Mouse (Mus musculus) lung, adult 2 months (tissue): ENCODE measurements around the gene Gck. TPM values are rescaled to one million over a fixed set of nuclear protein-coding genes. Genes with fewer than 3 reads are reported as not detected.
"Not testable (repeated sequence)": the region's sequence is repeated elsewhere in the genome, so short reads cannot be mapped to it uniquely, and the experiment has no call there.

Experiments used
- DNase-seq: peaks from one replicate; pipeline ENCODE4 v3.0.0; 2022
- H3K4me1 ChIP-seq: fragments of 200-500 bp; 2 replicates; pipeline ENCODE4 v1.6.1; 2011; ENCODE audit warnings: low read length; ENCODE audit not compliant: control insufficient read depth, insufficient read depth
- H3K4me3 ChIP-seq: fragments of 200-500 bp; replicated peaks from 2 replicates; pipeline ENCODE3; 2011; ENCODE audit warnings: low read depth, mild to moderate bottlenecking, control low read depth, low read length; ENCODE audit errors: extremely low read depth
- CTCF ChIP-seq: fragments of 200-500 bp; IDR thresholded peaks from 2 replicates; pipeline ENCODE4 v1.5.1; 2011; ENCODE audit warnings: mild to moderate bottlenecking, low read length, control low read depth; ENCODE audit not compliant: insufficient read depth
- POLR2A ChIP-seq: fragments of 200-500 bp; IDR thresholded peaks from 2 replicates; pipeline ENCODE4 v1.6.1; 2011; ENCODE audit warnings: low read depth, mild to moderate bottlenecking, control low read depth, low read length, borderline replicate concordance; ENCODE audit errors: extremely low read depth
- WGBS: fragments of 180-500 bp; shearing (Covaris S2); methylation state at CpG from one replicate; pipeline ENCODE4 v1.1.7; 2018; 5-methylcytosine and 5-hydroxymethylcytosine counted together
- polyA plus RNA-seq: library from polyadenylated mRNA; depleted of rRNA; stranded (reverse); fragments of >200 nt; gene quantifications from 2 replicates; pipeline ENCODE4 v1.2.3, GENCODE M21; 2012

Gene Gck
- polyA plus RNA-seq, 1 experiment = 1.3 TPM

- Histone ChIP-seq H3K4me1 (0 out of 2 replicates have a peak, but pooled peaks cover 2% of the 10 kb centered on the region), H3K4me3 (no peak overlapping the region)
- DNase-seq = no peak
- TF ChIP-seq POLR2A = no peak
- TF ChIP-seq CTCF = no peak
- 80% methylated on average over 2 of the region's 2 CpGs for WGBS
Measured at GRCm38 (mm10) chr11:5903844-5904243, 46.0 kb downstream of the Gck start.

GRCm38 (mm10) chr11:5902390-5902789 lies 47.5 kb downstream of the Gck start:
- no peak overlapping the region for H3K4me3 ChIP-seq
- 31% methylated on average over 6 of the region's 6 CpGs for WGBS

DNA sequence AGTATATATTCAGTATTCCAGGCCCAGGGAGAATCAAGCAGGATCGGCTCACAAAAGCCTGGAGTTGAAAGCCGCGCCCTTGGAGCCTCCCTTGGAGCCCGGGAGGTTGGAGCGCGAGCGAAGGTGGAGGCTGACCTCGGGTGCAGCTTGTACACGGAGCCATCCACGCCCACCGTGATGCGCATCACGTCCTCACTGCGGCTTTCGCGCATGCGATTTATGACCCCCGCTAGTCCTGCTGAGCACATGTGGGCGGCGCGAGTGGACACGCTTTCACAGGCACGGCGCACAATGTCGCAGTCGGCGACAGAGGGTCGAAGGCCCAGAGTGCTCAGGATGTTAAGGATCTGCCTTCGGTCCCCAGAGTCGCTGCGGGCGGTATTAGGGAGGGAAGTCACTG lies 47.9 kb downstream of the Gck start:
- Histone ChIP-seq H3K4me3 (no peak overlapping the region), H3K4me1 (peaks cover 5% of the 10 kb centered on the region; the same call in 1 of the 2 replicates)
- 15% methylated on average over 32 of the region's 32 CpGs for WGBS
- DNase-seq = no peak
- TF ChIP-seq CTCF = no peak

More at GRCm38 (mm10) chr11:5902390-5902789, 47.5 kb downstream of the Gck start:
- peaks cover 5% of the 10 kb centered on the region; the same call in 1 of the 2 replicates for H3K4me1 ChIP-seq
- no peak for TF ChIP-seq POLR2A
- no peak for TF ChIP-seq CTCF
- DNase-seq = no peak

DNA sequence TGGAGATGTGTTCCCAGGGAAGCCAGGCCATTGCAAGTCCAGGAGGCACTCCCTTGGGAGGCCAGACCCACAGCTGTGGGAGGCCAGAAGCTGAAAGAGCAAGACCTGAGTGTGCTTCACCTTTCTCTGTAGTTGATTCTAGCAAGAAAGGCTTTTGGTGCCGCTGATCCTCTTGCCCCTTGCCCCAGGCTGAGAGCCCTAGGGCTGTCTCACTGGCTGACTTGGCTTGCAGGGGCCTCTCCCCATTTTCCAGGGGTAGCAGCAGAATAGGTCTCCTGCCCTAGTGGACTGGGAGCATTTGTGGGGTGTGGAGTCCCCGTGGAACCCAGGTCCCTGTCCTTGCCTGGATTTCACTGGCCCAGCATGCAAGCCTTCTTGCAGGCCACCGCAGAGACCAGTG lies 48.6 kb downstream of the Gck start:
- WGBS = 55% methylated on average over 3 of the region's 3 CpGs
- peaks cover 5% of the 10 kb centered on the region; the same call in 1 of the 2 replicates for H3K4me1 ChIP-seq
- TF ChIP-seq POLR2A = no peak
- no peak for TF ChIP-seq CTCF
- DNase-seq = no peak
- H3K4me3 ChIP-seq = no peak overlapping the region

GRCm38 (mm10) chr11:5899286-5899685 lies 50.6 kb downstream of the Gck start:
- DNase-seq = no peak
- no peak for TF ChIP-seq CTCF
- TF ChIP-seq POLR2A = no peak
- Histone ChIP-seq H3K4me1 (peaks cover 5% of the 10 kb centered on the region; the same call in 1 of the 2 replicates), H3K4me3 (no peak overlapping the region)
- WGBS = 95% methylated on average over 10 of the region's 10 CpGs

DNA sequence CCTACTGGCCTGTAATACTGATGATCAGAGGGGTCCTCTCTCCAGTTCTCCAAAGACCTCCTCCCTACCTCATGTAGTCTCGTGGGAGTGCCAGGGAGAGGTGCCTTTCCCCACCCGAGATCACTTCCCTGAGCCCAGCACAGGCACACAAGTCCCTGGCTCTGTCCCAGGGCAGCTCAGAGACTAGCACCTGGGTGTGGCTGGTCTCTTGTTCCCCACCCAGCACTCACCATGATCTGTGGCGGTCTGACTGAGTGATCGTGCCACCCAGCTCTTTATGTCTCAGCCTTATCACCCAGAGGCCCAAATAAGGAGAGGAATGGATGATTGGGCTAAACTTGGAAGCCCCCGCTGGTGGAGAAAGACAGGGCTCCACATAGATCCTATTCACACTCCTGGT lies 51.4 kb downstream of the Gck start, which contains the start of gene Myl7:
Myl7 (minus strand) TSS at position 252 of the 400 bp plus-strand sequence.
- peaks cover 5% of the 10 kb centered on the region; the same call in 1 of the 2 replicates for H3K4me1 ChIP-seq
- whole genome bisulfite sequencing = 47% methylated on average over 5 of the region's 5 CpGs
- no peak within 1 kb of the TSS for H3K4me3 ChIP-seq
- no peak for TF ChIP-seq CTCF
- DNase-seq = no peak

DNA sequence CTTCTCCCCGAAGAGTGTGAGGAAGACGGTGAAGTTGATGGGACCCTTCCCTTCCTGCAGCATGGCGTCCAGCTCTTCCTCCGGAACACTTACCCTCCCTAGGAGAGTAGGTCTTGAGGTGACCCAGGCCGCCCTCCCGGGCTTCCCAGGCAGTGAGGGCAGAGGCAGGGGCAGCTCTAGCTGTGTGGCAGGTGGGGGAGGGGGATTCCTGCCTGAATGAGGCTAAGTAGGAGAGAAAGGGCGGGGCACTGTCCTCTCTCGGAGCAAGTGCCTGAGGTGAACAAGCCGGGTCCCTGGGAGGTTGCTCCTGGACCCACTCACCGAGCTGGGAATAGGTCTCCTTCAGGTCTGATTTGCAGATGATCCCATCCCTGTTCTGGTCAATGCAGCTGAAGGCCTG lies 52.0 kb downstream of the Gck start:
- WGBS = 29% methylated on average over 10 of the region's 10 CpGs

DNA sequence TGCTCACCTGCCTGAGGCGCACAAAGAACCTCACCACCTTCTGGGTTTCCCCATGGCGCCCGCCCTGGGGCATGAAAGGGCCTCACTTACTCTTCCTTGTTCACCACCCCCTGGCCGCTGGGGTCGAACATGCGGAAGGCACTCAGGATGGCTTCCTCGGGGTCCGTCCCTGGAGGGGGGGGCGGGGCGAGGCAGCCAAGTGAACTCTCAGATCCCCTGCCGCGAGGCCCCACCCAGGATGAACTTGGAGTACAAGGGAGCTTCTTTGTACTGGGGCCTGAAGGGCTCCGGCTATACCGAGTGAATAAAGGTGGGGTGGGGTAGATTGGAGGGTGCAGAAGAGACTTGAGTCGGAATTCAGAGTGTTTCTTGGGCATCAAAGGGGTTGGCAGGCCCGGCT lies 52.7 kb downstream of the Gck start:
- TF ChIP-seq POLR2A (no peak), CTCF (no peak)
- DNase-seq = no peak
- 24% methylated on average over 16 of the region's 16 CpGs for WGBS
- H3K4me1 ChIP-seq = peaks cover 5% of the 10 kb centered on the region
- no peak overlapping the region for H3K4me3 ChIP-seq

More for the DNA sequence above, 52.0 kb downstream of the Gck start:
- no peak for DNase-seq
- no peak overlapping the region for H3K4me3 ChIP-seq
- peaks cover 5% of the 10 kb centered on the region; the same call in 1 of the 2 replicates for H3K4me1 ChIP-seq
- TF ChIP-seq POLR2A = no peak
- no peak for TF ChIP-seq CTCF

GRCm38 (mm10) chr11:5893807-5894206 lies 56.1 kb downstream of the Gck start:
- WGBS = 82% methylated on average over 6 of the region's 6 CpGs

DNA sequence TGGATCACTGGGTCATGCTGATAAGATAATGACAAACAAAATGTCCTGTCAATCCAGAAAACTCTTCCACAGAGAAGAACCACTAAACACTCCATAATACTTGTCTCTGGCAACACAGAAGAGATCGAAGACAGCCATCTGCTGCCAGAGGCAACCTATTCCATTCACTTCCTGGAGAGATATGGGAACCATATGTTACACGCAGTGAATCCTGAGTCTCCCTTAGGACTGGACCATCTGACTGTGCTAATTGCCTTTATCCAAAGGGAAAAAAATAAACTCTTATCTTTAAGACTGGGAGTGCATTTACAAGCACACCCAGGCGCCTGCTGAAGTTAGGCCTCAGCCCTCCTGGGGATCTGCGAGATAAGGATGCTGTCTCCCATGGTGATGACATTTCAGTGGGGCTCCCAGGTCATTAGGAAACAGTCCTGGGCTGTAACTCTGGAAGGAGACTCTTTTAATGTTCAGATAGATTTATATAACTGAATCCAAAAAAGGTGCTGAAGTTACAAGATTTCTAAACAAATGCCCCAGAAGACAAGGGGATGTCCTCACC lies 57.0 kb downstream of the Gck start:
- WGBS = 70% methylated on average over 4 of the region's 4 CpGs
- H3K4me3 ChIP-seq = no peak overlapping the region
- no peak for DNase-seq
- TF ChIP-seq CTCF (no peak), POLR2A (no peak)
- peaks cover 5% of the 10 kb centered on the region for H3K4me1 ChIP-seq

More at GRCm38 (mm10) chr11:5893807-5894206, 56.1 kb downstream of the Gck start:
- Histone ChIP-seq H3K4me1 (peaks cover 5% of the 10 kb centered on the region), H3K4me3 (no peak overlapping the region)
- TF ChIP-seq CTCF (no peak), POLR2A (no peak)
- no peak for DNase-seq

DNA sequence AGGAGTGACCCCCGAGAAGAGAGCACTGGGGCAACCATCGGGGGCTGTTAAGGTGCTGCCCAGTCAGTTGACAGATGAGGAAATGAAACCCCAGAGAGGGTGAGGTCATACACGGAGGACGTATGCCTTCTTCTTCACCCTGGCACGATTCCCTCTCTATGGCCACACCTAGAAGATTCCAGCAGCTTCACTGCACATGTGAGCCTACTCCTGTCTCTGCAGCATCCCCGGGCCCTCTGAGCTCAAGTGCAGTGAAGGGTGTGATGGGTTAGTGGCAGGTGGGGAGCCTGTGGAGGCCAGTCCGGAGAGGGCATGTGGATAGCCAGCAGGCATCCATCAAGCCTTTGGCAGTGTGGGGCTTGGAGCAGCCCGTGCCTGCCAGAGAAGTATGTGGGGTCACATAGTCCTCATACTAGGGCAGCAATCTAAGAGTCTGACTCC lies 57.7 kb downstream of the Gck start:
- Histone ChIP-seq H3K4me3 (no peak overlapping the region), H3K4me1 (peaks cover 3% of the 10 kb centered on the region)
- 16% methylated on average over 8 of the region's 8 CpGs for WGBS
- TF ChIP-seq CTCF = no peak
- TF ChIP-seq POLR2A = no peak
- DNase-seq = no peak

GRCm38 (mm10) chr11:5888563-5888962 lies 61.3 kb downstream of the Gck start:
- H3K4me1 ChIP-seq, H3K4me3 ChIP-seq, DNase-seq: not testable (repeated sequence)
- WGBS = 59% methylated on average over 5 of the region's 5 CpGs
